Mouse (Mus musculus) WW6 (cell line): ENCODE measurements around the gene Gpr3.

Source experiments
- DNase-seq: peaks from one replicate; pipeline ENCODE4 v3.0.0-alpha.2; 2013; ENCODE audit warnings: low read depth, low spot score

Gpr3 gene

DNA sequence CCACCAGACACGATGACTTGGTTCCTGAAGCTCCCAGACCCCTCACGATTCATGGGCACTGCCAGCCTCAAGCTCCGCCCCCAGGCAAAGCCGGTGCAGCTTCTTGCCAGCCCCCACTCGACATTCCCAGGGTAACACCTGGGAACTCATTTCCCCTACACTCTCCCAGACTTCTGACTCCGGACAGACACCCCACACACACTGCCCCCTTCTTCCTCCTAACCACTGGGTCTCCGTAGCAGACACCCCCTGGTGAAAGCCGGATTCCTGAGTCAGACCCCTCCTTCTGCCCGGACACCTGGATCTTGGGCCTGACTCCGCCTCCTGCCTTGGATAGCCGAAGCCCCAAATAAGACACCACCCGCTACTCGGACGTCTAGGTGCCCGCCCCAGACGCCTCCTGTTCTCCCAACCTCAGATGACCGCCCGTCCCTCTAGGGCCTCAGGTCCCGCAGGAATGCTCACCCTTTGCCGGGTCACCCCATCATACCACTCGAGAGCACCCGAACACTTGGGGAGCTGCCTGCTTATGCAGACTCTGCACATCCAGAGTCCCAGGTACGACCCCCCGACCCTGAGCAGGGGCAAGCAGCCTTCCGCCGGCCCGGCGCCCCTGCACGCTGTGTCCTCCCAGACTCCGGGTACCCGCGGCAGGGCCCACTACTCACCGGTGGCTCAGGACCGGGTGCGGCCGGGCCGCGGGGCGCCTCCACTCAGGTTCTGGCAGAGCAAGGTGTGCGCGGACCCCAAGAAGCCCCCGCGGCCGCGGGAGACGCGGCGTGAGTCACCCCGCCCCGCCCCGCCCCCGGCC is at the start of gene Gpr3, which contains the start of gene Cd164l2:
TSS of gene Gpr3 (minus strand) at position 786 of the 811 bp plus-strand sequence.
TSS of gene Cd164l2 (plus strand) at position 381 of the 811 bp plus-strand sequence.
- no peak for DNase-seq

DNA sequence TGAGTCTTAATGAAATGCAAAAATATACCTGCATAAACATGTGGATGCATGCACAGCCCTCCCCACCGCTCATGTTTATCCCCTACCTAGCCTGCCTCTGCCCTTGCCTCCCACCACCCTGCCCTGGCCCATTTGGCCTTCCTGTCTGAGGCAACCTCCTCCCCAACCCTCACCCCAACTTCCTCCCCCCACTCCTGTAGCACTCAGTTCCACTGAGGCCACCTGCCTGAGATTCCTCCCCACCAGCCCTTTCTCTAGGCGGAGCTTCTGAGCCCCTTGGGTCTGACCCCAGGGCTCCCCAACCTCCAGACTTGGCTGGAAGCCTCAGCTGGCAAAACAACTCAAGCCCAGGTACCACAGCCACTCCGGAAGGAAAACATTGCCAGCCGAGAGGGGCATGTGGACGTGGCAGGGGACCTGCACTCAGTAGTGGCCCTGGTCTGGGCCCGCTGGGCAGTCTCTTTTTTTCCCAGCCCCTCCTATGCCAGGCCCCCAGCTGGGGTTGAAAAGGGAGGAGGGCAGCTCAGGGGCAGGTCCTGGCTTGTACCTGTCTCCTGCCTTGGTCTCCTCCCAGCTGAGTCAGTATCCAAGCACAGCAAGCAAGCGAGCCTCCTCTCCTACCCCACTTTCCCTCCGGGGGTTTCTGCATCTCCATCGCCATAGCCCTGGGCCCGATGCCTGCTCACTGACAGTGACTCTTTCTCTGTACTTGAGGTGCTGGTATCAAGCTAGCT is 49.5 kb upstream of the Gpr3 start:
- no peak for DNase-seq

DNA sequence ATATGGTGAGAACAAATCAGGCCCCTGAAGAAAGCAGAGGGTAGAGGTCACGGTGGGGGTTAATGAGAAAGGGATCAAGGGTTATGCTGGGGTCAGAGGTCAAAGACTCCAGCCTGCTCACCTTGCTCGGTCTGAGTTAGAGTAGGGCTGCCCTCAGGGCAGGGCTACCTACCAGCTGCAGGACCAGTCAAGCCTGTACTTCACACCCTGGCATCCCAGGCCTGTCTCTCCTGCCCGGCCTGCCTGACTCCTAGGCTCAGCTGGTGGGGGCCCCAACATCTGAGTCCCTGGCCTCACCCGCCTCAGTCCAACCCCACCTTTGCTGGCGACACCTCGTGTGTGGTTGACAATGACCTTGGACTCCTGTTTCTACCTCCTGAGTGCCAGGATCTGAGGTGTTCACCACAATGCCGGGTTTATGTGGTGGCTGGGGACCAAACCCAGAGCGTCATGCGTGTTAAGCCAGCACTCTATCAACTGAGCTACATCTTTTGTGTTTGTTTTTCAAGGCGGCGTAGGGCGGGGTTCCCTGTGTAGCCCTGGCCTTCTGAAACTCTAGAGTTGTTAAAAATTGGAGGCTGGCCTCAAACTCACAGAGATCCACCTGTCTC is 45.6 kb upstream of the Gpr3 start:
- no peak for DNase-seq

DNA sequence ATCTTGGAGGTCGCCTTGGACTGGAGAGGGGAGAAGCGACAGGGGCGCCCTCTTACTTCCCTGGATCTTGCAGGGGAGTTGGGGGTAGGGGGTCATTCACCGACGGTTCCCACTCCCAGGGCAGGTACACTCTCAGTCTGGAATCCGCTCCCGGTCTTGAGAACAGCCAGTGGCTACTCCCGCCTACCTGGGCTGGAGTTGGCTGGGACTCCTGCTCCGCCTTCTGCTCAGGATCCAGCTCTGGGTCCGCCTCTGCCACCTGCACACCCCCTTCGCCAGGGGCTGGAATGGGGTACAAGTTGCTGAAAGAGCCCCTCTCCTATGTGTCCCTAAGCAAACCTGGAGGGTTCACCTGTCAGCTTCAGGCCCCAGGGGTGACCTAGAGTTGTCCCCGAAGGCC is 44.9 kb upstream of the Gpr3 start:
- no peak for DNase-seq

DNA sequence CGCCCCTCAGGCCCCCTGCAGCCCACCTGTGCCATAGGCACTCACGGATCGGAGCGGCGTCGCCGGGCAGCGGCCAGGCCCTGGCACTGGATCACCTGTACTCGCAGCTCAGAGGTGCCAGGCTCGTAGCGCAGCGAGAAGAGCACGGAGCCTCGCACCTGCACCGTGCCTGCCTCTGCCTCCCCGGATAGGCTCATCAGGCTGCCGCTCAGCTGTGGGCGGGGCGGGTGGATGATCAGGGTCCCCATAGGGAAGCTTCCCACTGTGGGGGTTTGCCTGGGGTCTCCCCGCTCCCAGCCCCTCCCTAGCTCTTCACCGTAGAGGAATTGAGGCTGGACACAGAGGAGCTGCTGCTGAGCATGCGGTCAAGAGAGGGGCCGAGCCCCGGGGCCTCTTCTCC is 44.5 kb upstream of the Gpr3 start:
- DNase-seq = no peak

DNA sequence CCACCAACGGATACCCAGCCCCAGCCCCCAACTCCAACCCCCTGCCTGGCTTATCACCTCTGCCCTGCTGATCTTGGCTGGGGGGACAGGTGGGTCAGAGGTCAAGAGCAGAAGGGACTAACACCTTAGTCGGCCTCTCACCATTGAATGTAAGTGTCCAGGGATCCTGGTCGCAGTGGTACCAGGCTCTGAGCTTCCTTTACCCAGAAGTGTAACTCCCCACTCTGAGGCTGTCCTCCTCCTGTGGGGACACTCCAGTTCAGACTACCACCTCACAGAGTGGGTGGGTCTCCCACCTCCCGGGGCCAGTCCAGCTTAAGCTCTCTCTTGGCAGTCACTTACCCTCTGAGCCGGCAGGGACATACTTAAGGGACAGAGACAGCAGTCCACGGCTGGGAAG is 43.1 kb upstream of the Gpr3 start:
- no peak for DNase-seq

DNA sequence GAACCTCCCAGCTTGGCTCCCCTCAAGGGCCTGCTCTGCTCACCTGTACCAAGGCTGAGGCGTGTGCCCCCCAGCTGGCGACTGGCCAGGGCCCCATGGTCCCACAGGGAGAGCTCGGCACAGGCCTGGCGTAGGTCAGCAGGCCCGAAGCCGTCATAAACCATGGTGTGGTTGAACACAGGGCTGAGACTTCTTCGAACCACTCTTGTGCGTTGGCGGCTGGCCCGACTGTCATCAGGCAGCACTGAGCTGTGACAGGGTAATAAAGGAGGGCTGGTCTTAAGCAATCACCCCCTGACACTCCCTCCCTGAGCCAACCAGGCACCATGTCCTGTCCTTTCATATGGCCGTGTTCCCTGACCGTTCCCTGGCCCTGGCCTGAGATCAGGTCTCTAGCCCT is 41.1 kb upstream of the Gpr3 start:
- DNase-seq = no peak

DNA sequence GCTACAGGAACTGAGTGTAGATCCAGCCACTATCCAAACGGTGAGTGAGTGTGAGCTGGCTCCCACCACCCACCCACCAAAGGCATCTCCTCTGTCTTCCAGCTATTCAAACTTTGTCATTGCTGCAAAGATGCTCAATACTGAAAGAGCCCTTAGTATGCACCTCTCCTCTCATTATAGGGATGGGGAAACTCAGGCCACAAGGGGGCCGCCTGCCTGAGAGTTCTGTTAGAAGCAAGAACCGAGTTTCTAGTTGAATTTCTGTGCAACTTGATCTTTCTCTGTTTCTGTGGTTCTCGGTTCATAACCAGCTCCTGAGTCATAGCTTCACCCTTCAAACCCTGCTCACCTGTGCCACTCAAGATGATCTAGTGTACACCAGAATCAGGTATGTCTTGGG is 39.8 kb upstream of the Gpr3 start:
- DNase-seq = no peak

DNA sequence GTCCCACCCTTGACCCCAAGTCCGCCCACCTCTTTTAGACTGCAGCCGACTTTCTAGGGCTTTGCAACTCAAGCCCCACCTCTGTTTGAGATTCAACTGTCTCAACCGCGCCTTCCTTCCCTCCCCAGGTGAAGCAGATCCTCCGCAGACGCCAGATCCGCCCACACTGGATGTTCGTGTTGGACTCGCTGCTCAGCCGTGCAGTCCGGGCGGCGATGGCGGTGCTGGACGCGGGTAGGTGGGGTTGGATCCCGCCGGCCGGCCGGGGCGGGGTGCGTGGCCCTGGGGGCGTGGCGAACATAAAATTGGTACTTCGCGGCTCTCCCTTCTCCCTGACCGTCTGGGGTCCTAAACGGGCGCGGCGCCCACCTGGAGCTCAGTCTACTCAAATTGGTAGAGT is 38.9 kb upstream of the Gpr3 start:
- DNase-seq = no peak

DNA sequence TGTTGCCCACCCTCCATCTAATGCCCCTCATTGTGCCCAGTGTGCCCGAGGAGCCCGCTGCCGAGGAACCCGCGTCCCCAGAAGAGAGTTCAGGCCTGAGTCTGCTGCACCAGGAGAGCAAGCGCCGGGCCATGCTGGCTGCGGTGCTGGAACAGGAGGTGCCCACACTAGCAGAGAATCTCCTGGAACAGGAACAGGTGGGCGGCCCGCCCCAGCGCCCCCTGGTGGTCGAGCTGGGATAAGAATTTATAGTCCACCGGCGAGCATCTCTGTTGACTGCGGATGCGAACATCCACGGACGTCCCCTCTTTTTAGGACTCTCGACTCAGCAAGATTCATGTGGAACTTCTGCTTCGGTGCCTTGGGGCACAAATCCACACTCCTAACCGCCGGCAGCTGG is 38.3 kb upstream of the Gpr3 start:
- peak; percentile 64 for DNase-seq

DNA sequence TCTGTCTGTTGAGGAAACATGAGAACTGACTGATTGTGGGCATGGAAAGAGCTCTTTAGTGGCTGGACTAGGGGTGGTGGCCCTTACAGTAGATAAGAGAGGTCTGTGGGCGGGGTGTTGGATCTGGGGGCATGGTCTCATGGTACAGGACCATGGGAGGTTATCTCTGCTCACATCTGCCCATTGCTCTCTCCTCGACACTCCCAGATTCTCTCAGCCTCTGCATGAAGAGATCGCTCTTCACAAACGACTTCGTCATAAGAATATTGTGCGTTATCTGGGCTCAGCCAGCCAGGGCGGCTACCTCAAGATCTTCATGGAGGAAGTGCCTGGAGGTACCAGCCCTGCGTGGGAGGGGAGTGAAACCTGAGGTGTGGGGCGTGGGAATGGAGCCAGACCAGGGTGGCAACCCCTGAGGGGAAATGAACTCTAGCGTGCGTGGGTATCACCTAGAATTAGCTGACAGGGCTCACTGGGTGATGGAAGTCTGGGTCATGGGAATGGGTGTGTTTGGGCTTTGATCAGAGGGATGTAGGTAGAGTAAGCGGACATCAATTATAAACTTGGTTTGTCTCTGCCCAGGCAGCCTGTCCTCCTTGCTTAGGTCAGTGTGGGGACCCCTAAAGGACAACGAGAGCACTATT is 35.6 kb upstream of the Gpr3 start:
- no peak for DNase-seq

DNA sequence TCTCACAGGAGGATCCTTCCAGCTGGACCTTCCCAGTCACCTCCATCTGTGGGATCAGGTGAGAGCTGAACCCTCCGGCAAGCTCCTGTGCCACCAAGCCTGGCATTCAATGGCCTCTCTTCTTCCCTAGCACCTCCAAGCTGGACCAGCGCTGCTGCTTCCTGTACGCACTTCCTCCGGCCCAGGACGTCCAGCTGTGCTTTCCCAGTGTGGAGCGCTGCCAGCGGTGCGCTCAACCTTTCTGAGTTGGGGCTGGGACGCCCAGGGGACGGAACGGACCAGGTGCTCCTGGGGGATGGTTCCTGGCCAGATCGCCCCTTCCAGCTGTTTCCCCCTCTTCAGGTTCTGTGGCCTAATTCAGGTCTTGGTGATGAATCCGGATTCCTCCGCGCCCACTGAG is 34.7 kb upstream of the Gpr3 start:
- no peak for DNase-seq

DNA sequence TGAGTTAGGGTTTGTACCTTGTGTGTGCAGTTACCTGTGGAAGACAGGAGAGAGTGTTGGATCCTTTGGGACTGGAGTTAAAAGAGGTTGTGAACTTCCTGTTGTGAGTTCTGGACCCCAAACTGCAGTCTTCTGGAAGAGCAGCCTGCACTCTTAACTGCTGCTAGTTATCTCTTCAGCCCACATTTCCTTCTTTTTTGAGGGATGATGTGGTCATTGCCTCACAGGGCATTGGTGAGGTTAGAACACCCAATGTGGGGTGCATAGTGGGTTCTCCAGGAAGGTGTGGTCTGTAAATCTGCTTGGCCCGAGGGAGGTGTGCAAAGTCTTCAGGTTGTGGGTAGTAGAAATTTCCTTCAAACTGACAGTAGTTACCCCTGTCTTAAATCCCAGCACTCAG is 32.0 kb upstream of the Gpr3 start:
- no peak for DNase-seq

DNA sequence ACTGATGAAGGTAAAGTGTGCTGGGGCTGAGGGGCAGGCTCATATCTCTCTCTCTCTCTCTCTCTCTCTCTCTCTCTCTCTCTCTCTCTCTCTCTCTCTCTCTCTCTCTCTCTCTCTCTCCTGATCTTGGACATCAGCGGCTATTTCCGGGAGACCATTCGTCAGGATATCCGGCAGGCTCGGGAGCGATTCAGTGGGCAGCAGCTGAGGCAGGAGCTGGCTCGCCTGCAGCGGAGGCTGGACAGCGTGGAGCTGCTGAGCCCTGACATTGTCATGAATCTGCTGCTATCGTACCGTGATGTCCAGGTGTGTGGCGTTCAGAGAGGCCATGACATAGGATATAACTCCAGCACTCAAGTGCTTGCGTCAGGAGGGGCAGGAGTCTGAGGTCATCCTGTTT is 31.2 kb upstream of the Gpr3 start:
- DNase-seq = no peak

DNA sequence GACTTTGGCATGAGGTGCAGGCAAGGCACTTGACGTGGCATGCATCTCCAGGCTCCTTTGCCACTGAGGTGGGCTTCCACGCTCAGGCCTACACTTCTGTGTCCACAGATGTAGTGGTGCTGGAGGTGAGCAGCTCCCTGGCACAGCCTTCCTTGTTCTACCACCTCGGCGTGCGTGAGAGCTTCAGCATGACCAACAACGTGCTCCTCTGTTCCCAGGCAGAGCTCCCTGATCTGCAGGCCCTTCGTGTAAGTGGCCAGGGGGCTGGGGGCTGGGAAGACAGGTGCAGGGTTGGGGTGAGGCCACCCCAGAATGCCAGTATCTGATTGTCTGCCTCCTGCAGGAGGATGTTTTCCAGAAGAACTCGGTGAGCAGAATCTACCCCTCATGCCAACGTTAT is 30.4 kb upstream of the Gpr3 start:
- no peak for DNase-seq

DNA sequence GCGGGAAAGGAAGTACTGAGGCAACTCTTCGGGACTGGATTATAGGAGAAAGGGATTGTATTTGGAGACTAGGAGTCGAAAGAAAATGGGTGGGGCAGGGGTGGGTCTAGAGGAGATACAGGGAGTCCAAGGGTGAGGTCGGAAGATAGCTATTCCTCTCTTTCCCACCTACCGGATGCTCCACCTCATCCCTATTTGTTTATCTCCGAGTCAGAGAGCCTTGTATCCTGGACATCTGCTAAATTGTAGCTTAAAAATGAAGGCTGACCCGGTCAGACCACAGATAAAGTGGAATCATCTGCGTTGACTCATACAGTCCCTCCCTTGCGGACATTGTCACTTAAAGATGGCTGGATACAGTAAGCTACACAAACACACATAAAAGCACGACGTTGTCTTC is 29.6 kb upstream of the Gpr3 start:
- no peak for DNase-seq

DNA sequence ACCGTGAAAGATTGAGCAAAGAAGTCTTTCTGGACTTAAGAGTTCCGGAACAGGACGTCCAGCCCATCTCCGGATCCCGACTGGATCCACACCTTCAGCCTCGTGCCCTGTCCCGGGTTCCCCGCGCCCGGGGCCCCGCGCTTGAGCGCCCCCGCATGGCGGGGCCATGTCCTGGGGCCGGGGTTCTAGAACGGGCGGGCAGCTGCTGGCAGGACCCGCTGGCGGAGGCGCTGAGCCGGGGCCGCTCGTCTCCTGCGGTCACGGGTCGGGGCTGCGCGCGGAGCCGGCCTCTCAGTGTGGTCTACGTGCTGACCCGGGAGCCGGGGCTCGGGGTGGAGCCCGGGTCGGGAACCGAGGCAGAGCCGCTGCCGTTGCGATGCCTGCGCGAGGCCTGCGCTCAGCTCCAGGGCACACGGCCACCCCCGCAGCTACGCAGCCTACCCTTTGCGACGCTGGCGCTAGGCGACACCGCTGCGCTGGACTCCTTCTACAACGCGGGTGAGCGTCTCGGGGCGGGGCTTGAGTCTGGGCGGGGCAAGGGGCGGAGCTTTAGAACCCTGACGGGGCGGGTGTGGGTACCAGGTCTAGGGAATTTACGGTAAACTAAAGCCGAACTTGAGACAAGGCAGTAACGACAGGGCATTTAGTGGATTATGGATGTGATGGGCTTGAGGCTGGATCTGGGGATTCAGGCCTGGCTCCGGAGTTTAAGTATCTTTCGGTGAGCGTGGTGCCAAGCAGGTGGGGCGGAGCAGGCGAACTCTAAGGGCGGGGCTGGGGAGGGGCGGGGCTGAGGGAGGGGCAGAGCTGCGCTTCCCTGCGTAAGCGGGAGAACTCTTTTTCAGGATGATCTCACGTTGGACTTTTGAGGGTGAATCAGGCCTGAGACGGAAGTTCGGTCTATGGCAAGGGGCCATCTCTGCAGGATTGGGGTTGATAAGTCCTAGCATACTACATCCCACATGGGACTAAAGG is 28.9 kb upstream of the Gpr3 start:
- DNase-seq = peak; percentile 59

DNA sequence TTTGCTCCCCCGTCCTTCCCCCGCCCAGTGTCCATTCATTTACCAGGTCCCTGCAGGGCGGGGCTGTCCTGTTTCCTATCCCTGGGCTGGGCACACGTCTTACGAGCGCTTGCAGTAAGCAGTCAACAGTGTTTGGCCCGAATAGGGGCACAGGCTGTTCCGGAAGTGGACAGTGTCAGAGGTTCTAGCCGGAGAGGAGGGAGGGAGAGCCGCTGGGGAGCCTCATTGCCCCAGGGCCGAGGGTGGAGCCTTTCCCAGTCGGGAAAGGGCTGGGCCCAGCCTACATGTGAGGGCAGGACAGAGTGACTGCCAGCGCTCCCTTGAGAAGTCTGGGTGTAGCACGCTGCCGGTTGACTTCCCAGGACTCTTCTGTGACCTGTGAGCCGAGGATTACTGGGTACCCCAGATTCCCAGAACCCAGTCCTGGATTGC is 28.2 kb upstream of the Gpr3 start, which contains the start of gene Map3k6:
TSS of gene Map3k6 (plus strand) at position 329 of the 432 bp plus-strand sequence.
- DNase-seq = no peak

DNA sequence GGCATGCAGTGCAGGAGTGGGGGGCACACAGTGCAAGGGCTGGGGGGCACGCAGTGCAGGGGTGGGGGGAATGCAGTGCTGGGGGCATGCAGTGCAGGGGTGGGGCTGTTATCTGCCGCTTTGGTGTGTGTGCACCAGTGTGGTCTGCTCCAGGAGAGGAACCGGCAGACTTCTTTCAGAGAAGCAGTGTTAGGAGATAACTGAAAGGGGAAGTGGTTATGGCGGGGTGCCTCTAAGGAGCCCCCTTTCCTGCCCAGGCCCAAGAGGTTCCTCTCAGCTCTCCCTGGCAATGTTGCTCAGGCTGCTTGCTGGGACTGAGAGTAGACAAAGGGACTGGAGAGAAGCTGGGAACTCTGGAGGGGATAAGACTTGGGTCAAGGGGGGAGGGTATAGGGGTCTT is 25.6 kb upstream of the Gpr3 start:
- DNase-seq = no peak

DNA sequence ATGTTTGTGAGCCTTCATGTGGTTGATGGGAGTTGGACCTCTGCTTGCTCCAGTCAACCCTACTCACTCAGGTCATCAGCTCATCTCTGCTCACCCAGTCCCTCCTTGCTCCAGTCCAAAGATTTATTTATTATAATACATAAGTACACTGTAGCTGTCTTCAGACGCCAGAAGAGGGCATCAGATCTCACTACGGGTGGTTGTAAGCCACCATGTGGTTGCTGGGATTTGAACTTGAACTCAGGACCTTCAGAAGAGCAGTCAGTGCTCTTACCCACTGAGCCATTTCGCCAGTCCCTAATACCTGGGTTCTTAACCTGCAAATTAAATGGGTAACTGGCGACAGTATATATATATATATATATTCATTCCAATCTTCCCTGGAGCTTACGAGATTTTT is 23.1 kb upstream of the Gpr3 start:
- DNase-seq = no peak

DNA sequence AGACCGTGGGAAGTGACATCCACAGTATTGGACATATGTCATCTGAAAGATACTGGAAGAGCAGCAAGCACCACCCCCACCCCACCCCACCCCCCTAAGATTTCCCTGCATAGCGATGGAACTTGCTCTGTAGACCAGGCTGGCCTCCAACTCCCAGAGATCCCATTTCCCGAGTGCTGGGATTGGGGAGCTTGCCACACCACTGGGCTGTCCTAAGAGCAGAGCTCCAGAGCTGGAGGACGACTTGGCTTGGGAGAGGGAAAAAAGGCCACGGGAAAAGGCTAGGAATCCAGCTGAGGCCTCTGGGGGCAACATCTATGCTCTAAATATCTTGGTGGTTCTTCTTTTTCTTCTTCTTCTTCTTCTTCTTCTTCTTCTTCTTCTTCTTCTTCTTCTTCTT is 22.4 kb upstream of the Gpr3 start:
- no peak for DNase-seq
